Mouse (Mus musculus) left cerebral cortex, postnatal 4 days (tissue): Measurements from ENCODE around the gene Mex3b. TPM values are rescaled to one million over a fixed set of nuclear protein-coding genes. Genes with fewer than 3 reads are reported as not detected.

ENCODE experiments used
- DNase-seq: peaks from one replicate; pipeline ENCODE4 v3.0.0-alpha.2; 2022
- intact Hi-C: fragments of 180-260 bp; cut with DNase I; formaldehyde crosslinking; loops from one replicate; pipeline ENCODE4 v1.15.1; 2025
- total RNA-seq, 2 experiments: library from RNA; stranded (reverse); gene quantifications; 2 replicates each; pipeline ENCODE4 v1.2.3; 2021

The Mex3b gene
- total RNA-seq: 10 to 100 TPM; 73.8 to 79.0 TPM

GRCm38 (mm10) chr7:82867271-82868121 is at the start of gene Mex3b:
Gene Mex3b, plus strand, starts transcription at chr7:82867333.
- intact Hi-C loops: loop anchor here (2.0 to 10.0 kb wide), 4 partner anchors 147 to 681 kb away; no protein-coding TSS in a partner anchor
- peak; percentile 64 for DNase-seq

GRCm38 (mm10) chr7:82819541-82819940 is 47.6 kb upstream of the Mex3b start:
- DNase-seq: no peak
- intact Hi-C loops: no loop called here

- no peak for DNase-seq
- intact Hi-C loops: no loop called here
Measured at GRCm38 (mm10) chr7:82820661-82821060, 46.5 kb upstream of the Mex3b start.

GRCm38 (mm10) chr7:82821501-82821900 is 45.6 kb upstream of the Mex3b start:
- intact Hi-C loops: no loop called here
- no peak for DNase-seq

- DNase-seq: no peak
- intact Hi-C loops: no loop called here
Measured at GRCm38 (mm10) chr7:82822528-82822927, 44.6 kb upstream of the Mex3b start.

GRCm38 (mm10) chr7:82828193-82828592 is 38.9 kb upstream of the Mex3b start:
- no peak for DNase-seq
- intact Hi-C loops: no loop called here

- intact Hi-C loops: no loop called here
- peak; percentile 51 for DNase-seq
Measured at GRCm38 (mm10) chr7:82829516-82829915, 37.6 kb upstream of the Mex3b start.

GRCm38 (mm10) chr7:82834471-82834870 is 32.7 kb upstream of the Mex3b start:
- intact Hi-C loops: no loop called here
- DNase-seq: no peak

- no peak for DNase-seq
Measured at GRCm38 (mm10) chr7:82838414-82838813, 28.7 kb upstream of the Mex3b start.

GRCm38 (mm10) chr7:82838965-82839675 is 28.0 kb upstream of the Mex3b start:
- intact Hi-C loops: no loop called here
- no peak for DNase-seq

More at GRCm38 (mm10) chr7:82838414-82838813, 28.7 kb upstream of the Mex3b start:
- intact Hi-C loops: no loop called here

GRCm38 (mm10) chr7:82842222-82842920 is 24.8 kb upstream of the Mex3b start:
- intact Hi-C loops: no loop called here
- no peak for DNase-seq

- intact Hi-C loops: no loop called here
- no peak for DNase-seq
Measured at GRCm38 (mm10) chr7:82850756-82851155, 16.4 kb upstream of the Mex3b start.

- no peak for DNase-seq
- intact Hi-C loops: no loop called here
Measured at GRCm38 (mm10) chr7:82851670-82852069, 15.5 kb upstream of the Mex3b start.

GRCm38 (mm10) chr7:82854195-82854766 is 12.9 kb upstream of the Mex3b start:
- no peak for DNase-seq
- intact Hi-C loops: no loop called here

GRCm38 (mm10) chr7:82858611-82859010 is 8.5 kb upstream of the Mex3b start:
- DNase-seq: no peak
- intact Hi-C loops: no loop called here

GRCm38 (mm10) chr7:82860626-82861025 is 6.5 kb upstream of the Mex3b start:
- intact Hi-C loops: loop anchor here (10.0 kb wide), 2 partner anchors 154 to 344 kb away; no protein-coding TSS in a partner anchor
- no peak for DNase-seq

GRCm38 (mm10) chr7:82863341-82863740 is 3.8 kb upstream of the Mex3b start:
- DNase-seq: no peak
- intact Hi-C loops: loop anchor here (10.0 kb wide), 2 partner anchors 151 to 341 kb away; no protein-coding TSS in a partner anchor

- DNase-seq: peak; percentile 32
- intact Hi-C loops: loop anchor here (10.0 kb wide), 2 partner anchors 150 to 340 kb away; no protein-coding TSS in a partner anchor
Measured at GRCm38 (mm10) chr7:82864260-82864990, 2.7 kb upstream of the Mex3b start.

GRCm38 (mm10) chr7:82864991-82865771 is 2.0 kb upstream of the Mex3b start:
- intact Hi-C loops: loop anchor here (5.0 to 10.0 kb wide), 3 partner anchors 148 to 340 kb away; no protein-coding TSS in a partner anchor
- DNase-seq: peak; percentile 48
